Mouse (Mus musculus) MEL (cell line): ENCODE data around the gene Trpc7.

Experiments
- E2F4 ChIP-seq: IDR thresholded peaks from 2 replicates; pipeline ENCODE4 v1.6.1; 2011; ENCODE audit warnings: low read depth, low read length, improper control_type of control experiment, borderline replicate concordance
- POLR2A ChIP-seq, 2 experiments: IDR thresholded peaks; 2 replicates each; pipeline ENCODE4 v1.6.1; 2011 to 2012; ENCODE audit warnings: low read length in 2 of 2, mild to moderate bottlenecking in 2 of 2, control low read depth in 1 of 2, improper control_type of control experiment in 1 of 2, low read depth in 1 of 2, moderate library complexity in 1 of 2; ENCODE audit not compliant: control insufficient read depth in 1 of 2, insufficient read depth in 1 of 2, poor library complexity in 1 of 2
- POLR2AphosphoS5 ChIP-seq: IDR thresholded peaks from 2 replicates; pipeline ENCODE4 v1.6.1; 2012; ENCODE audit warnings: low read depth, borderline replicate concordance, mild to moderate bottlenecking, inconsistent platforms, low read length, moderate library complexity, mixed read lengths
- TAL1 ChIP-seq: IDR thresholded peaks from 2 replicates; pipeline ENCODE4 v1.6.1; 2012; ENCODE audit warnings: mild to moderate bottlenecking, inconsistent platforms, low read length, moderate library complexity, mixed read lengths

DNA sequence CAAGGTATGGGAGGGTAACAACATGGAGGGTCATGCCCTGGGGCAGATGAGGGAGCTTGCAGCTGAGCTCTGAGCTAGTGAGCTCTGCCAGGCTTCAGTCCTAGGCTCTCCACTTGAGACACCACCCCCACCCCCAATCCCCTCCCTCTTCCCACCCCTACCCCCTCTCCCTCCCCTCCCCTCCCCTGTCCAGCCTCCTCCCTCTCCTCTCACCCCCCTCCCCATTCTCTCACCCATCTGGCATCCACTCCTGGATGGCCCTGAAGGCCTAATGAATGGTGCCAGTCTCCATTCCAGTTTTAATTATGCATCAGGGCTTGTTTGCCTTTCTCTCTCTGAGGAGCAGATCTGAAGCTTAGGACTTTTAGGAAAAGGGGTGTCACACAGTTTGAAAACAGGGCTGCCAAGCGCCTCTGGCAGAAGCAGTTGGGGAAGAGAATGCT lies 125.6 kb downstream of the Trpc7 start:
- no peak for TF ChIP-seq POLR2A (IDR thresholded peaks at IDR 0.05; ENCODE audit: control insufficient read depth in 1 of 2, insufficient read depth in 1 of 2, low read depth in 1 of 2, low read length in 2 of 2, poor library complexity in 1 of 2)
- TF ChIP-seq POLR2AphosphoS5, result no peak
- TF ChIP-seq TAL1, result no peak
- no peak for TF ChIP-seq E2F4
